In genomic region chr11:67101713-67102112, GRCm38 (mm10) we compare ENCODE assay signal across 8 mouse cellular contexts. TPM values are rescaled to one million over a fixed set of nuclear protein-coding genes. Genes with fewer than 3 reads are reported as not detected.
A peak's percentile ranks its signal among the peaks of the same experiment; 100 is the strongest.
DNase-seq lines count a peak whose midpoint lies in the region; TF ChIP-seq lines count a peak whose summit lies in the region.

No protein-coding gene starts in this region.

- no peak overlapping the region for H3K27ac ChIP-seq in bone marrow macrophage, adult 2 months (ENCODE audit: insufficient read depth, low read depth, low read length)

- TF ChIP-seq POLR2A in bone marrow macrophage, adult 2 months (IDR thresholded peaks at IDR 0.05; ENCODE audit: borderline replicate concordance, low read depth, low read length) = no peak

- DNase-seq in gastrocnemius, adult 18-20 months (ENCODE audit: low spot score) = peak; percentile 67
- no peak for DNase-seq in gastrocnemius, postnatal 25 days
- DNase-seq in ovary, postnatal 36 days (ENCODE audit: low spot score) = peak; percentile 34
- no peak for DNase-seq in ovary, postnatal 10 days (ENCODE audit: low spot score)
- peak; percentile 64 for DNase-seq in induced T-regulatory cell, adult 2 months (ENCODE audit: low read depth)
- DNase-seq in lung, postnatal 4 days = peak; percentile 41 to 69
- peak; percentile 25 to 32 for DNase-seq in thymus, postnatal 36 days

- no peaks in the 10 kb centered on the region for H3K4me1 ChIP-seq in bone marrow macrophage, adult 2 months (ENCODE audit: control insufficient read depth, insufficient read depth, low read length)

- peak; percentile 65 for TF ChIP-seq CTCF in bone marrow macrophage, adult 2 months (IDR thresholded peaks at IDR 0.05; ENCODE audit: low read depth, low read length)

- no peak overlapping the region for H3K4me3 ChIP-seq in bone marrow macrophage, adult 2 months (ENCODE audit: insufficient read depth, low read length)

RNA-seq across cellular contexts. Expression of gene Myh3, which starts 23.6 kb away (rescaled TPM):
- 10 to 100 TPM in 1 of 2 experiments, 1 to 10 TPM in 1; 9.5 to 15.9 TPM for total RNA-seq in gastrocnemius, adult 18-20 months (2021)
- 10 to 100 TPM; 11.9 to 13.1 TPM for total RNA-seq in gastrocnemius, postnatal 25 days (2021)
- polyA plus RNA-seq in bone marrow macrophage, adult 2 months (2012; ENCODE audit: insufficient read depth, insufficient read length, missing spikeins) = not detected in 2 replicates

RNA-seq across cellular contexts. Expression of gene Sco1, which starts 49.2 kb away (rescaled TPM):
- 1 to 10 TPM; 7.0 to 7.7 TPM for total RNA-seq in gastrocnemius, adult 18-20 months (2021)
- 1 to 10 TPM; 7.2 to 7.3 TPM for total RNA-seq in gastrocnemius, postnatal 25 days (2021)
- polyA plus RNA-seq in bone marrow macrophage, adult 2 months (2012; ENCODE audit: insufficient read depth, insufficient read length, missing spikeins) = 8.7 and 8.8 TPM in 2 replicates

RNA-seq across cellular contexts. Expression of gene Adprm, which starts 49.3 kb away (rescaled TPM):
- 1 to 10 TPM; 6.5 to 8.2 TPM for total RNA-seq in gastrocnemius, adult 18-20 months (2021)
- total RNA-seq in gastrocnemius, postnatal 25 days (2021) = 1 to 10 TPM; 6.9 to 8.9 TPM
- polyA plus RNA-seq in bone marrow macrophage, adult 2 months (2012; ENCODE audit: insufficient read depth, insufficient read length, missing spikeins) = 29.4 and 30.6 TPM in 2 replicates

Comparison
In these comparisons a context has a peak if more than half of its experiments do, and no peak if none do; other contexts are left out.
1. DNase-seq: peak in gastrocnemius, adult 18-20 months (single experiment), ovary, postnatal 36 days (single experiment), induced T-regulatory cell, adult 2 months (single experiment), lung, postnatal 4 days (2 of 2) and thymus, postnatal 36 days (2 of 2); none in gastrocnemius, postnatal 25 days (single experiment) and ovary, postnatal 10 days (single experiment).